Mouse (Mus musculus) lung, postnatal 0 days (tissue): Measurements from ENCODE around the gene B430306N03Rik.

Experiments used
- CTCF ChIP-seq: IDR thresholded peaks from 2 replicates; pipeline ENCODE4 v1.5.1; 2016; ENCODE audit warnings: antibody characterized with exemption, mild to moderate bottlenecking
- EP300 ChIP-seq: IDR thresholded peaks from 2 replicates; pipeline ENCODE4 v1.6.1; 2016; ENCODE audit warnings: antibody characterized with exemption, mild to moderate bottlenecking, control low read depth

DNA sequence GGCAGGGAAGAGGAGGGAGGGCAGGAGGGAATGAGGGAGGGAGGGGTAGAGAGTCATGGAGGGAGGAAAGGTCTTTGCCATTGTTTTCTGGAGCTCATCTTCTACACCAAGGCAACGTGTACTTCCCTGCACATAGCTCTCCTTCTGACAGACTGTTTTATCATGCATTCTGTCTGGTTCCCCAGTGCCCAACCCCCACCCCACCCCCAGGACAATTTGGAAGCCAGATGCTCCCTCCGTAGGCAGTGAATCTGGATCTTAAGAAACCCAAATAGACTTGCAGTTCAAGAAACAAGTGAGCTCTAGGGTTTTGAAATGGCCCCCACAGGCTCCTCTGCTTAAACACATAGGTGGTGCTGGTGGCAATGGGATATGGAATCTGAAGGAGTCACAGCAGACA lies 42.0 kb downstream of the B430306N03Rik start:
- no peak for TF ChIP-seq EP300
- TF ChIP-seq CTCF = no peak
